Mouse (Mus musculus) ES-E14 (cell line): Measurements from ENCODE around the gene Krt15. TPM values are rescaled to one million over a fixed set of nuclear protein-coding genes. Genes with fewer than 3 reads are reported as not detected.

ENCODE experiments used
- DNase-seq: peaks from one replicate; pipeline ENCODE4 v3.0.0-alpha.2; 2013; ENCODE audit warnings: low read depth, low spot score
- H3K27ac ChIP-seq: 2 replicates; pipeline ENCODE4 v1.5.1; 2012; ENCODE audit warnings: low read depth, mild to moderate bottlenecking, low read length, moderate library complexity, mixed read lengths; ENCODE audit not compliant: poor library complexity, insufficient read depth, severe bottlenecking
- H3K36me3 ChIP-seq: 2 replicates; pipeline ENCODE4 v1.6.1; 2012; ENCODE audit warnings: mild to moderate bottlenecking, low read length, moderate library complexity, mixed read lengths; ENCODE audit not compliant: control insufficient read depth, poor library complexity, insufficient read depth, severe bottlenecking
- H3K4me1 ChIP-seq, 2 experiments: fragments of 150-350 bp in 1 of 2; sonication (generic) in 1 of 2; 2 replicates each; pipeline ENCODE4 v1.6.1; 2012; ENCODE audit warnings: low read length in 2 of 2, mild to moderate bottlenecking in 1 of 2, mixed read lengths in 1 of 2; ENCODE audit not compliant: control insufficient read depth in 2 of 2, insufficient read depth in 2 of 2, poor library complexity in 1 of 2
- H3K4me3 ChIP-seq, 2 experiments: fragments of 150-350 bp in 1 of 2; sonication (generic) in 1 of 2; 2 replicates each; pipeline ENCODE4 v1.5.1; 2012; ENCODE audit warnings: low read length in 2 of 2, low read depth in 1 of 2, mild to moderate bottlenecking in 1 of 2, mixed read lengths in 1 of 2; ENCODE audit not compliant: insufficient read depth in 1 of 2, poor library complexity in 1 of 2, severe bottlenecking in 1 of 2
- H3K9ac ChIP-seq: 2 replicates; pipeline ENCODE4 v1.6.1; 2012; ENCODE audit warnings: low read depth, mild to moderate bottlenecking, low read length, mixed read lengths; ENCODE audit not compliant: poor library complexity, insufficient read depth, severe bottlenecking
- H3K9me3 ChIP-seq: fragments of 150-350 bp; sonication (generic); 2 replicates; pipeline ENCODE4 v1.6.1; 2012; ENCODE audit warnings: low read depth, mild to moderate bottlenecking, low read length; ENCODE audit not compliant: control insufficient read depth, insufficient read depth
- CHD2 ChIP-seq: IDR thresholded peaks from 2 replicates; pipeline ENCODE4 v1.6.1; 2014; ENCODE audit warnings: mild to moderate bottlenecking, low read depth, low read length, inconsistent platforms
- HCFC1 ChIP-seq: IDR thresholded peaks from 2 replicates; pipeline ENCODE4 v1.6.1; 2012; ENCODE audit warnings: low read length, inconsistent platforms, borderline replicate concordance; ENCODE audit not compliant: insufficient read depth
- MAFK ChIP-seq: IDR thresholded peaks from 2 replicates; pipeline ENCODE4 v1.6.1; 2014; ENCODE audit warnings: mild to moderate bottlenecking, low read depth, low read length, inconsistent platforms; ENCODE audit not compliant: insufficient read depth
- ZC3H11A ChIP-seq: IDR thresholded peaks from 2 replicates; pipeline ENCODE4 v1.6.1; 2012; ENCODE audit warnings: low read depth, mild to moderate bottlenecking, inconsistent platforms, low read length, borderline replicate concordance
- ZNF384 ChIP-seq: IDR thresholded peaks from 2 replicates; pipeline ENCODE4 v1.6.1; 2012; ENCODE audit warnings: low read depth, low read length, inconsistent platforms
- in situ Hi-C, 2 experiments: fragments of 600-800 bp; cut with MboI; formaldehyde crosslinking; loops; one replicate each; pipeline ENCODE4 v1.15.1; 2025; ENCODE audit warnings: low sequenced_read_pairs in 2 of 2, inconsistent platforms in 1 of 2; ENCODE audit not compliant: unreplicated experiment in 2 of 2
- total RNA-seq: library from RNA; depleted of rRNA; stranded (reverse); fragments of 300-350 nt; gene quantifications from 2 replicates; pipeline ENCODE4 v1.2.3, GENCODE M21; 2012

Gene Krt15
- total RNA-seq, 1 experiment = 0.36 TPM

DNA sequence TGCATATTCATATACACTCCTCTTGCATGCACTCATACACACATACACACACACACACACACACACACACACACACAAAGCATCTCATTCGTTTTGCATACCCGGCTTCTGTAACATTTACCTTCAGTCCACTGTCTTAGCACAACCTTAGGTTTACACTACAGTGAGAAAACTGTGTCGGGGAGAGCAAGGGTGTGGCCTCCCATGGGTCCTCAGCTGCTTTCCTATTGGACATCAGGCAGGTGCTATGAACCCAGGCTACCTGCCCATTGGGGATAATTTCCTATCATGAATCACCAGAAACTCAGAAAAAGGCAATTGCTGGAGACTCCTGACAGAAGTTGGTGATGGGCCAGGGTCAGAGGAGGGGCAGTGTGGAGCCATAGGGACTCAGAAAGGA is 21.6 kb upstream of the Krt15 start:
- H3K4me3 ChIP-seq = no peak overlapping the region
- no peak for DNase-seq
- no peaks in the 10 kb centered on the region for H3K36me3 ChIP-seq
- in situ Hi-C loops = no loop called here
- TF ChIP-seq MAFK (no peak), HCFC1 (no peak)
- H3K4me1 ChIP-seq = peaks cover 0 to 9% of the 10 kb centered on the region in 2 experiments; a peak in 2 of 4 replicates
- H3K9me3 ChIP-seq = no peaks in the 10 kb centered on the region
- H3K27ac ChIP-seq = no peak overlapping the region
- no peak overlapping the region for H3K9ac ChIP-seq

DNA sequence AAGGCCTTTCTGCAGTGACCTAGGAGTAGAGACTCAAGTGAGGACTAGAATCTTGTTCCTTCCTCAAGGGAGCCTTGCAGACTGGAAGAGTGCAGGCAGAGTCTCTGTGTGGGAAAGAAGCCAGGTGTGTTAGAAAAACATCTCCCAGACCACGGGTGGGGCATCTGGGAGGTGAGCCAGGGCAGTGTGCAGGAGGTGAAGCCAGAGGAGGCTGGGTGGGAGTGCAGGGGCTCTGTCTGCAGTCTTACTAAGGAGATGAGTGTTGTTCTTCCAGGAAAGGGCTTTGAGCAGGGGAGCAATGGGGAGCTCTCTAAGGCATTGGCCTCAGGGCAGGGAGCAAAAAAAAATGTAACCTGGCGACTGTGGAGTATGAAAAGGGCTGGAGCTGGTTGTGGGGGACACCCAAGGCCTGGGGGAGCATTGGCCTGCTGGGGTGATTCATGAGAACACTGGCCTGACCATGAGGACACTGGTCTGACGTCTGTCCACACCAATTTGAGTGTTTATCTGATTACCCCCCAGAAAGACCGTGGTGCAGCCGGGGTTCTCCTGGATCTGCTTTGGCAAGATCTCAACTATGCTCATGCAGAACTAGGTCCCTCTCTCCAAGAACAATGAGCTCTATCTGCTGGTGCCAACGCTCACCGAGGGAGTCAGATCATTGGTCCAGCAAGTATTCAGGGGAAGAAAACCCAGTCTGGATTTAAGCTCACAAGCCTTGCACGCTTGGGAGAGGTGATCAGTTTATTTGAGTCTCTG is 19.9 kb upstream of the Krt15 start:
- Histone ChIP-seq H3K36me3 (no peaks in the 10 kb centered on the region), H3K27ac (no peak overlapping the region)
- in situ Hi-C loops = no loop called here

DNA sequence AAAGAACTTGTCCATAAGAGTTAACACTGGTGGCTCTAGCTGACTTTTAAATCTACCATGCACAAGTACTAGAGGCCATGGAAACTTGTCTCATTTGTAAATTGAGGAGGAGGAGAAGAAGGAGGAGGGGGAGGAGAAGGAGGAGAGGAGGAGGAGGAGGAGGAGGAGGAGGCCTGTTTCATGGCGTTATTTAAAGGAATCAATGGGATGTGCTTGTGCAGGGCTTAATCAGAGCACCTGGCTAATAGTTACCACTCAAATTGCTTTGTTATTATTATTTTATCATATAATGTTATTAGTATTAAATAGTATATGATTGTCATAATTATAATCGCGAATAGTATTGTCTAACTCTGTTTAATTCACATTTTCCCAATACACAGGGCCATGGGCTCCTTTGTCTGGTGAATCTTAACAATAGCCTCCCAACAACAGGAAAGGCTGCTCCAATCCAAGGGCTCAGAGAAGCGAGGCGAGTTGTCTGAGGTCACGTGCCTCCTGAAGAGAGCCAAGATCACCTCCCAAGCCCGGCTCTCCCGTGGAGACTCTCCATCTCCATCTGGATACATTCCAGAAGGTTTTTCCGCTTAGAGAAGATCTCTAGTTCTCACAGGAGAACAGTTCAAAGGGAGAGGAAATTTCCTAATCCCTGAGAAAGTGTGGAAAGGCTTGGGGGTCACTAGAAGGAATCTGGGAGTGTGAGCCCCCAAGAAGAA is 13.0 kb upstream of the Krt15 start, which contains the start of gene Krt19:
TSS of gene Krt19 (minus strand) at position 51 of the 716 bp plus-strand sequence.
- no peak within 1 kb of the TSS for H3K4me3 ChIP-seq
- no peak within 1 kb of the TSS for H3K9ac ChIP-seq
- no peak for TF ChIP-seq ZNF384
- TF ChIP-seq HCFC1 = no peak
- TF ChIP-seq ZC3H11A = no peak
- no peak for TF ChIP-seq CHD2
- TF ChIP-seq MAFK = no peak

More for the DNA sequence above, 19.9 kb upstream of the Krt15 start:
- Histone ChIP-seq H3K9ac (no peak overlapping the region), H3K4me1 (peaks cover 0 to 9% of the 10 kb centered on the region in 2 experiments; a peak in 2 of 4 replicates), H3K4me3 (no peak overlapping the region), H3K9me3 (no peaks in the 10 kb centered on the region)
- no peak for DNase-seq
- TF ChIP-seq CHD2 (no peak), HCFC1 (no peak), ZC3H11A (no peak), MAFK (no peak), ZNF384 (no peak)

DNA sequence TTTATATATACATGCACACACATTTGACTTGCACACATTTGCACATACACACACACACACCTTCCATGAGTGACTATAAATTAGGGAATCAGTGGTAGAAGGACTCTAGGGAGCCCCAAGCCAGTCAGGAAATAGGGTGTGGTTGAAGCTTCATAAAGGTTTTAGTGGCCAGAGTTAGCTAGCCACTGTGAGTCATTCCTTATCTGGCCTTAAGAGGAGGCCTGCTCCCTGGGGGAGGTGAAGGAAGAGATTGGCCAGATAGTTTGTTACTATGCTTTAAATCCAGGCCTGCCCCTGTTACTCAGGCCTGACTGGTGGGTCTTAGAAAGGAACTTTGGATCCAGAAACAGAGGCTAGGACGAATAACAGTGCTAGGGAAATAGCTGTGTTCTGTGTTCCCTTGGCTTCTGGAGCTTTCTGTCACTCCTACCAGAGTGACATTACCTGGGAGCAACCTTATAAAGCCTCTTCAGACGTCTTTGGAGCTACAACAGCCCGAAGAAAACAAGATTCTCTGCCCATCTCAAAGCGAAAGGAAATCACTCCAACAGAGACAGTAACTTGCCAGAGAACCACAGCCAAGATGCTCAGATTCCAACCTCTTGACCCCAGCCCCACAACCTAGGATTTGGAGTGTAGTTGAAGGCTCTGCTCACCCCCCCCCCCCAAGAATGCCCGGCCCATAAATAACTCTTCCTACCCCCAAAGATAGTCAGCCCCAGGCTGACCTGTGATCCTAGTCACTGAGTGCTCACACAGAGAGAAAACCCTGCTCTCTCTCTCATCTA is 12.0 kb upstream of the Krt15 start:
- TF ChIP-seq CHD2 (no peak), HCFC1 (no peak), MAFK (no peak), ZC3H11A (no peak), ZNF384 (no peak)
- H3K4me3 ChIP-seq = no peak overlapping the region
- in situ Hi-C loops = no loop called here
- no peak for DNase-seq
- H3K36me3 ChIP-seq = no peaks in the 10 kb centered on the region
- H3K9ac ChIP-seq = no peak overlapping the region
- H3K4me1 ChIP-seq = peaks cover 4 to 6% of the 10 kb centered on the region in 2 experiments; a peak in 2 of 4 replicates
- no peaks in the 10 kb centered on the region for H3K9me3 ChIP-seq
- no peak overlapping the region for H3K27ac ChIP-seq

More for the DNA sequence above, 13.0 kb upstream of the Krt15 start, which contains the start of gene Krt19:
- peaks cover 4 to 8% of the 10 kb centered on the region in 2 experiments; a peak in 2 of 4 replicates for H3K4me1 ChIP-seq
- DNase-seq = no peak
- H3K36me3 ChIP-seq = no peaks in the 10 kb centered on the region
- H3K27ac ChIP-seq = no peak within 1 kb of the TSS
- in situ Hi-C loops = no loop called here
- H3K9me3 ChIP-seq = no peaks in the 10 kb centered on the region
